ENCODE assay signal across 14 mouse cellular contexts in the genomic region with DNA sequence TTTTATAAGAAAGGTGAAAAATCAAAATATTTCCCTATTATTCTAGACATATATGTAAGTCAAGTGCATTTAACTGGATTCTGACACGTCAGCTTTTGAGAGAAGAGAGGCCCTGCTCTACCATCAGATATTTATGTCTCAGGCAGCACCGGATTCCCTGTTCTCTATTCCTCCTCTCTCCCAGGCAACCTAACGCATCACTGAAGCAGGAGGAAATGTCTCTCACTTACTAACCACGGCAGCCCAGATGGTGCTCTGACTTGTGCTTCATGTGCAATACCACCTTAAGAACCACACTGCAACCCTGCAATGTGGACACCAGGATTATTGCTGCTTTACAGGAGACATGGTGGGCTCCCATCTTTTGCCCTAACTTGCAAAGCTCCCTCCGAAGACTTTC.
"Had no signal": no experiment of that assay in that cellular context is flagged by ENCODE, and none has a peak within 500 bp of the region (broad histone marks: within the 10 kb centered on the region; RNA-seq: fewer than 3 reads in every experiment).

No protein-coding gene starts in this region.

- DNase-seq: forebrain, postnatal 0 days; gastrocnemius, postnatal 14 days; gastrocnemius, postnatal 36 days; heart, adult 11 months; heart, adult 2 months; heart, postnatal 14 days; heart, postnatal 36 days; kidney, adult 11 months; kidney, adult 2 months; kidney, adult 9 months; kidney, postnatal 14 days; kidney, postnatal 36 days; liver; liver, embryonic 13.5 days had no signal
